Mouse (Mus musculus): ENCODE data around the gene Gm5089.

DNA sequence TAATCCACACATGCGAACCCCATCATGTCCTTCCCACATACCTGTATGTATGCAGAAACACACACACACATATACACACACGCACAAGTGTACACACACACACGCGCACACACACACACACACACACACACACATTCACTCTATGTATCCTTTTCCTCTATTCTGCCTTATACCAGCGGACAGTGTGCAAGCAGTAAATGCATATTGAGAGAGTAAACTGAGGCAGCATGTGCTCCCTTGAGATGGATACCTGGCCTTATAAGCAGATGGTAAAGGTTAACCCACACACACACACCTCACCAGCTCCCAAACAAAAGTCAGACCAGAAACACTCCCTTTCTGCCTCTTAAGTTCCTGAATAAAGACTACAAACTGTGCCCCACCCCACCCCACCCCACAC is 65.2 kb downstream of the Gm5089 start:
- TF ChIP-seq CTCF (IDR thresholded peaks at IDR 0.05) (no peak), EP300 (IDR thresholded peaks at IDR 0.05) (no peak)

Data from lung, postnatal 0 days (tissue).